Comparison of ENCODE assay signal across 1 mouse cellular context in genomic region chr12:83864501-83864900, GRCm38 (mm10).
TF ChIP-seq lines count a peak whose summit lies in the region.

No protein-coding gene starts in this region.

TF ChIP-seq in CH12.LX, 34 proteins besides CTCF, POLR2A, EP300 and RAD21 (continued from another document):
- TF ChIP-seq E2F4 (IDR thresholded peaks at IDR 0.05; ENCODE audit: insufficient replicate concordance, low read depth, low read length) = no peak
- TF ChIP-seq GABPA (IDR thresholded peaks at IDR 0.05; ENCODE audit: insufficient replicate concordance, low read depth, low read length) = no peak
- TF ChIP-seq JUND (conservative IDR thresholded peaks at IDR 0.05; ENCODE audit: low read depth, low read length) = no peak
- no peak for TF ChIP-seq SMC3 (IDR thresholded peaks at IDR 0.05; ENCODE audit: low read depth, low read length)
- TF ChIP-seq POLR2AphosphoS2 (IDR thresholded peaks at IDR 0.05; ENCODE audit: low read depth, low read length) = no peak
- no peak for TF ChIP-seq SIN3A (IDR thresholded peaks at IDR 0.05; ENCODE audit: low read length)
- no peak for TF ChIP-seq USF1 (IDR thresholded peaks at IDR 0.05; ENCODE audit: low read depth, low read length)
- TF ChIP-seq ELF1 (IDR thresholded peaks at IDR 0.05; ENCODE audit: low read depth, low read length) = no peak
